Mouse (Mus musculus) CH12.LX (cell line): ENCODE results near the gene Mmp9. TPM values are rescaled to one million over a fixed set of nuclear protein-coding genes. Genes with fewer than 3 reads are reported as not detected.

Experiments used
- DNase-seq: peaks from one replicate; pipeline ENCODE4 v3.0.0-alpha.2; 2013; ENCODE audit errors: extremely low read depth
- H3K27ac ChIP-seq: 2 replicates; pipeline ENCODE4 v1.5.1; 2012; ENCODE audit warnings: low read depth, mild to moderate bottlenecking, control low read depth, moderate library complexity; ENCODE audit not compliant: insufficient read depth
- H3K27me3 ChIP-seq: replicated peaks from 2 replicates; pipeline ENCODE3; 2012; ENCODE audit warnings: inconsistent platforms
- H3K36me3 ChIP-seq, 2 experiments: replicated peaks in 1 of 2; 2 replicates each; pipeline versions ENCODE3 to v1.6.1; 2012; ENCODE audit warnings: inconsistent platforms in 1 of 2, low read length in 1 of 2, mild to moderate bottlenecking in 1 of 2, mixed read lengths in 1 of 2, moderate library complexity in 1 of 2; ENCODE audit not compliant: control insufficient read depth in 1 of 2, insufficient read depth in 1 of 2
- H3K4me1 ChIP-seq, 2 experiments: 2 replicates each; pipeline ENCODE4 v1.6.1; 2012; ENCODE audit warnings: inconsistent platforms in 1 of 2, moderate library complexity in 1 of 2; ENCODE audit not compliant: insufficient read depth in 2 of 2, control insufficient read depth in 1 of 2
- H3K4me2 ChIP-seq: 2 replicates; pipeline ENCODE4 v1.6.1; 2012; ENCODE audit warnings: low read depth, mild to moderate bottlenecking, control low read depth; ENCODE audit not compliant: poor library complexity, insufficient read depth, severe bottlenecking
- H3K4me3 ChIP-seq, 3 experiments: fragments of 150-350 bp in 1 of 3; sonication (generic) in 1 of 3; replicated peaks in 1 of 3; 2 replicates each; pipeline versions ENCODE3 to v1.5.1; 2011 to 2012; ENCODE audit warnings: low read depth in 2 of 3, low read length in 2 of 3, mild to moderate bottlenecking in 2 of 3, moderate library complexity in 2 of 3, control low read depth in 1 of 3, improper control_type of control experiment in 1 of 3, inconsistent platforms in 1 of 3, mixed read lengths in 1 of 3; ENCODE audit not compliant: poor library complexity in 1 of 3
- H3K79me2 ChIP-seq: replicated peaks from 2 replicates; pipeline ENCODE4 v1.6.1; 2012; ENCODE audit warnings: mild to moderate bottlenecking, moderate library complexity; ENCODE audit not compliant: control insufficient read depth, poor library complexity, insufficient read depth, severe bottlenecking; ENCODE audit errors: extremely low read depth
- H3K9ac ChIP-seq: 2 replicates; pipeline ENCODE4 v1.6.1; 2012; ENCODE audit warnings: low read depth, mild to moderate bottlenecking, control low read depth, moderate library complexity; ENCODE audit not compliant: insufficient read depth
- H3K9me3 ChIP-seq: replicated peaks from 2 replicates; pipeline ENCODE3; 2012; ENCODE audit warnings: low read length, inconsistent platforms, mixed read lengths
- BHLHE40 ChIP-seq: IDR thresholded peaks from 2 replicates; pipeline ENCODE4 v1.6.1; 2011; ENCODE audit warnings: mild to moderate bottlenecking, low read depth, low read length, improper control_type of control experiment
- CHD2 ChIP-seq: IDR thresholded peaks from 2 replicates; pipeline ENCODE4 v1.6.1; 2011; ENCODE audit warnings: low read length, improper control_type of control experiment
- GABPA ChIP-seq: IDR thresholded peaks from 2 replicates; pipeline ENCODE4 v1.6.1; 2012; ENCODE audit warnings: low read depth, low read length, improper control_type of control experiment, inconsistent platforms; ENCODE audit not compliant: insufficient replicate concordance
- JUND ChIP-seq: conservative IDR thresholded peaks from 2 replicates; pipeline ENCODE4 v1.6.1; 2011; ENCODE audit warnings: low read depth, low read length, improper control_type of control experiment
- MEF2A ChIP-seq: IDR thresholded peaks from 2 replicates; pipeline ENCODE4 v1.6.1; 2014; ENCODE audit warnings: low read depth, mild to moderate bottlenecking, inconsistent platforms, low read length, improper control_type of control experiment, borderline replicate concordance
- MYC ChIP-seq: IDR thresholded peaks from 2 replicates; pipeline ENCODE4 v1.6.1; 2011; ENCODE audit warnings: low read depth, mild to moderate bottlenecking, improper control_type of control experiment, low read length
- POLR2AphosphoS2 ChIP-seq: IDR thresholded peaks from 2 replicates; pipeline ENCODE4 v1.6.1; 2011; ENCODE audit warnings: low read depth, low read length, improper control_type of control experiment
- SMC3 ChIP-seq: IDR thresholded peaks from 2 replicates; pipeline ENCODE4 v1.6.1; 2011; ENCODE audit warnings: low read depth, low read length, improper control_type of control experiment
- ZC3H11A ChIP-seq: IDR thresholded peaks from 2 replicates; pipeline ENCODE4 v1.6.1; 2012; ENCODE audit warnings: low read depth, mild to moderate bottlenecking, inconsistent platforms, low read length, improper control_type of control experiment
- ZKSCAN1 ChIP-seq: IDR thresholded peaks from 2 replicates; pipeline ENCODE4 v1.6.1; 2012; ENCODE audit warnings: low read depth, inconsistent platforms, low read length, improper control_type of control experiment, borderline replicate concordance
- dilution Hi-C: fragments of 300-500 bp; cut with MboI; formaldehyde crosslinking; loops from 2 replicates; pipeline ENCODE4 v1.14.3; 2020; ENCODE audit warnings: low sequenced_read_pairs; ENCODE audit not compliant: extremely low pct_unique_long_range_greater_than_20kb, extremely low pct_ligation_motif_present
- in situ Hi-C: fragments of 300-500 bp; cut with MboI; formaldehyde crosslinking; loops from 3 replicates; pipeline ENCODE4 v1.14.3; 2019; ENCODE audit warnings: low sequenced_read_pairs, low pct_ligation_motif_present, low pct_unique_long_range_greater_than_20kb, mixed read lengths
- polyA plus RNA-seq: library from polyadenylated mRNA; unstranded; fragments of >175 nt; gene quantifications from 2 replicates; pipeline ENCODE4 v1.2.1, GENCODE M21; 2012; ENCODE audit warnings: low read depth; ENCODE audit not compliant: insufficient read length
- total RNA-seq, 2 experiments: library from RNA; depleted of rRNA; stranded (reverse); fragments of 300-350 nt in 1 of 2; fragments of >200 nt in 1 of 2; gene quantifications; 2 replicates each; pipeline ENCODE4 v1.2.3; 2012 to 2014

Mmp9 gene
- total and polyA plus RNA-seq, 3 experiments = not detected

GRCm38 (mm10) chr2:164898008-164898407, 42.6 kb upstream of the Mmp9 start:
- no peak overlapping the region for H3K27ac ChIP-seq
- no peak for DNase-seq

GRCm38 (mm10) chr2:164899034-164899433, 41.5 kb upstream of the Mmp9 start:
- TF ChIP-seq CHD2 = no peak
- TF ChIP-seq, all 38 proteins: peak for 0
- Histone ChIP-seq H3K4me3 (no peak overlapping the region), H3K4me1 (peaks cover 0 to 5% of the 10 kb centered on the region in 2 experiments; a peak in 1 of 4 replicates), H3K79me2 (no peaks in the 10 kb centered on the region), H3K9ac (no peak overlapping the region), H3K36me3 (peaks cover 89 to 99% of the 10 kb centered on the region in 2 experiments), H3K27me3 (no peaks in the 10 kb centered on the region), H3K27ac (no peak overlapping the region), H3K9me3 (no peaks in the 10 kb centered on the region), H3K4me2 (no peak overlapping the region)
- no peak for DNase-seq
- dilution Hi-C loops = no loop called here
- in situ Hi-C loops = no loop called here

More at GRCm38 (mm10) chr2:164898008-164898407, 42.6 kb upstream of the Mmp9 start:
- Histone ChIP-seq H3K79me2 (no peaks in the 10 kb centered on the region), H3K4me1 (peaks cover 0 to 5% of the 10 kb centered on the region in 2 experiments; a peak in 1 of 4 replicates), H3K9me3 (no peaks in the 10 kb centered on the region), H3K9ac (no peak overlapping the region), H3K4me3 (no peak overlapping the region), H3K27me3 (no peaks in the 10 kb centered on the region), H3K36me3 (peaks cover 98 to 100% of the 10 kb centered on the region in 2 experiments), H3K4me2 (no peak overlapping the region)
- TF ChIP-seq POLR2AphosphoS2 (no peak), MYC (no peak), SMC3 (no peak)
- in situ Hi-C loops = no loop called here
- dilution Hi-C loops = no loop called here

GRCm38 (mm10) chr2:164899723-164900459, 40.7 kb upstream of the Mmp9 start:
- peaks cover 0 to 5% of the 10 kb centered on the region in 2 experiments; a peak in 1 of 4 replicates for H3K4me1 ChIP-seq
- TF ChIP-seq JUND (no peak), GABPA (no peak), MEF2A (no peak), MYC (no peak), ZC3H11A (no peak), ZKSCAN1 (no peak), BHLHE40 (no peak)
- H3K36me3 ChIP-seq = peaks cover 89 to 99% of the 10 kb centered on the region in 2 experiments
- H3K9me3 ChIP-seq = no peaks in the 10 kb centered on the region
- dilution Hi-C loops = no loop called here
- DNase-seq = no peak
- H3K4me2 ChIP-seq = no peak overlapping the region
- no peak overlapping the region for H3K4me3 ChIP-seq
- H3K79me2 ChIP-seq = no peaks in the 10 kb centered on the region
- no peaks in the 10 kb centered on the region for H3K27me3 ChIP-seq
- in situ Hi-C loops = no loop called here
- H3K27ac ChIP-seq = no peak overlapping the region
- H3K9ac ChIP-seq = no peak overlapping the region
